Mouse (Mus musculus) kidney, adult 2 months (tissue): Measurements from ENCODE around the gene Gnat2. TPM values are rescaled to one million over a fixed set of nuclear protein-coding genes. Genes with fewer than 3 reads are reported as not detected.
A peak's percentile ranks its signal among the peaks of the same experiment; 100 is the strongest.

ENCODE experiments used
- DNase-seq: peaks from one replicate; pipeline ENCODE4 v3.0.0; 2021
- H3K27ac ChIP-seq: fragments of 200-500 bp; 2 replicates; pipeline ENCODE4 v1.5.1; 2012; ENCODE audit warnings: low read depth, low read length, control low read depth, inconsistent platforms; ENCODE audit not compliant: insufficient read depth
- H3K27me3 ChIP-seq: fragments of 200-500 bp; replicated peaks from 2 replicates; pipeline ENCODE4 v1.6.1; 2012; ENCODE audit warnings: mild to moderate bottlenecking, moderate library complexity, low read length, inconsistent platforms; ENCODE audit not compliant: control insufficient read depth, insufficient read depth
- H3K36me3 ChIP-seq: fragments of 200-500 bp; 2 replicates; pipeline ENCODE4 v1.6.1; 2012; ENCODE audit warnings: mild to moderate bottlenecking, moderate library complexity, low read length, inconsistent platforms; ENCODE audit not compliant: control insufficient read depth, insufficient read depth
- H3K4me1 ChIP-seq: fragments of 200-500 bp; 2 replicates; pipeline ENCODE4 v1.6.1; 2011; ENCODE audit warnings: low read length; ENCODE audit not compliant: control insufficient read depth, insufficient read depth
- H3K4me3 ChIP-seq: fragments of 200-500 bp; 2 replicates; pipeline ENCODE4 v1.5.1; 2011; ENCODE audit warnings: mild to moderate bottlenecking, low read depth, low read length, control low read depth; ENCODE audit not compliant: insufficient read depth
- CTCF ChIP-seq: fragments of 200-500 bp; conservative IDR thresholded peaks from 2 replicates; pipeline ENCODE4 v1.5.1; 2011; ENCODE audit warnings: low read depth, mild to moderate bottlenecking, control low read depth, low read length, moderate library complexity, mixed read lengths; ENCODE audit not compliant: insufficient read depth, insufficient read length
- POLR2A ChIP-seq: fragments of 200-500 bp; IDR thresholded peaks from one replicate; pipeline ENCODE4 v1.6.1; 2011; ENCODE audit warnings: low read depth, low read length, control low read depth
- WGBS: fragments of 180-500 bp; shearing (Covaris S2); methylation state at CpG from one replicate; pipeline ENCODE4 v1.1.7; 2018; 5-methylcytosine and 5-hydroxymethylcytosine counted together
- polyA plus RNA-seq: library from polyadenylated mRNA; depleted of rRNA; stranded (reverse); fragments of >200 nt; gene quantifications from 2 replicates; pipeline ENCODE4 v1.2.3, GENCODE M21; 2012

Gnat2 gene
- polyA plus RNA-seq, 1 experiment: 0.61 TPM

DNA sequence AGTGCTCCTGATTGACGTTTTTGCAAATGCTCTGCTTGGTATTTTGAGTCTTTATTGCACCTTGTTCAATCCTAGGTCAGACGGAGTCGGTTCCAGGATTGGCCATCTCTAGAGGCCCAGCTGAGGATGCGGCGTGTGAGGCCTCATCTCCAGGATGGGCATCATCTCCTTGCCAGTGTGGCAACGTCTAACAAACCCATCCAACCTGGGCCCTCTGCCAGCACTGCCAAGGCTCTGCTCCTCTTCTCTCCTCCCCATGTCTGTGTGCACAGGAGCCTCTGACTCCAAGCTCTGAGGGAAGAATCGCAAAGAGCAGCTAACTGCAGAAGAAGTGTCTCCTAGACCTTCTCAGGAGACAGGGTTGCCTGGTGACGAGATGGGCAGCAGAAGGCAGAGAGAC is 29.9 kb upstream of the Gnat2 start:
- WGBS: 80% methylated on average over 8 of the region's 8 CpGs
- no peak for DNase-seq
- no peaks in the 10 kb centered on the region for H3K36me3 ChIP-seq
- no peak overlapping the region for H3K27ac ChIP-seq
- H3K27me3 ChIP-seq: no peaks in the 10 kb centered on the region
- H3K4me3 ChIP-seq: no peak overlapping the region
- no peak for TF ChIP-seq POLR2A
- no peak for TF ChIP-seq CTCF
- no peaks in the 10 kb centered on the region; the same call in 1 of the 2 replicates for H3K4me1 ChIP-seq

GRCm38 (mm10) chr3:108064672-108065071 is 27.9 kb upstream of the Gnat2 start:
- no peak for TF ChIP-seq CTCF
- TF ChIP-seq POLR2A: no peak
- peaks cover 3% of the 10 kb centered on the region; the same call in 1 of the 2 replicates for H3K4me1 ChIP-seq
- no peak overlapping the region for H3K27ac ChIP-seq
- no peak overlapping the region for H3K4me3 ChIP-seq
- WGBS: 46% methylated on average over 4 of the region's 4 CpGs
- no peaks in the 10 kb centered on the region for H3K27me3 ChIP-seq
- H3K36me3 ChIP-seq: no peaks in the 10 kb centered on the region
- DNase-seq: no peak

GRCm38 (mm10) chr3:108065551-108065950 is 27.0 kb upstream of the Gnat2 start:
- DNase-seq: no peak
- 83% methylated on average over 9 of the region's 9 CpGs for WGBS
- no peak for TF ChIP-seq CTCF
- TF ChIP-seq POLR2A: no peak
- Histone ChIP-seq H3K27me3 (no peaks in the 10 kb centered on the region), H3K27ac (no peak overlapping the region), H3K4me3 (no peak overlapping the region), H3K36me3 (no peaks in the 10 kb centered on the region), H3K4me1 (peaks cover 3% of the 10 kb centered on the region; the same call in 1 of the 2 replicates)

DNA sequence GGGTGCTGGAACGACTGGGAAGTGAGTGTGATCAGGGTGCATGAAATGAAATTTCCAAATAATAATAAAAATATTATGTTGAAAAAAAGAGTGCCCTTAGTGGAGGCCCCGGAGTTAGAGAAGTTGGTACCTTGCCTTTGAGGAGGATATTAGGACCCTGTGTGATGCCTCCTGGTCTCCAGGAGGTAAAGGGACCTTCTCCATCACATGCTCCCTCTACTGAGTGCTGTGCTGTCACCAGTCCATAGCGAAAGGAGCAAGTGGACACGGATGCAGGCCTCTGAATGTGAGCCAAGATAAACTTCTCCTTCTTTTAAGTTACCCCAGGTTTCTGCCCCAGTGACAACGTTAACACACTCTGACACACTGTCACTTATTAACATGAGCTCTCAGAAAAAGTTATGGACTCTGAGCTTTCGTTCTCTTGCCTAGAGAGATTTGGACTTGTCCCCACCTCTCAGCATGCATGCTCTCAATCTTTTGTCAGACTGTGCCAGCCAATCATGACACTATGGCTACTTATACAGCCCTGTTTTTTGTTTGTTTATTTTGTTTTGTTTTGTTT is 25.1 kb upstream of the Gnat2 start:
- peak overlapping the region; percentile 30; the same call in 1 of the 2 replicates for H3K27ac ChIP-seq
- no peaks in the 10 kb centered on the region for H3K27me3 ChIP-seq
- peak; percentile 92 for DNase-seq
- H3K36me3 ChIP-seq: no peaks in the 10 kb centered on the region
- 29% methylated on average over 6 of the region's 6 CpGs for WGBS
- no peak for TF ChIP-seq CTCF
- no peak overlapping the region for H3K4me3 ChIP-seq
- peaks cover 3% of the 10 kb centered on the region; the same call in 1 of the 2 replicates for H3K4me1 ChIP-seq

DNA sequence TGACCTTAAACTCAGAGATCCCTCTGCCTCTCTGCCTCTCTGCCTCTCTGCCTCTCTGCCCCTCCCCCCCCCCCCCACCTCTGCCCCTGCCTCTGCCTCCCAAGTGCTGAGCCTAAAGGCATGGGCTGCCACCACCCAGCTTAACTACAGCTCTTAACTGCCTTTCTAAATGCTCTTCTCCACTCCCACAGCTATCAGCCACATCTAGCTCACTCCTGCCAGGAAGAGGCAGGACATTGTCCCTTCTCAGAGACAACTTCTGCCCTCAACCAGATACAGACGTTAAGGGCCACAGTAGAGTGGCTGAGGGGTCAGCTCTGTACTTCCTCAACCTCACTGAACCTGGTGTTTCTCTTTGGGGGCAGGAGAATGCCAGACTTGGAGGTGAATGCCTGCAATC is 23.8 kb upstream of the Gnat2 start:
- TF ChIP-seq CTCF: no peak
- TF ChIP-seq POLR2A: no peak
- H3K36me3 ChIP-seq: no peaks in the 10 kb centered on the region
- H3K4me3 ChIP-seq: 0 out of 2 replicates have a peak overlapping the region, but pooled peaks have one; percentile 5
- peaks cover 3% of the 10 kb centered on the region; the same call in 1 of the 2 replicates for H3K4me1 ChIP-seq
- H3K27me3 ChIP-seq: no peaks in the 10 kb centered on the region
- peak overlapping the region; percentile 58 for H3K27ac ChIP-seq
- peak; percentile 23 for DNase-seq
- WGBS: 10% methylated on average over 1 of the region's 1 CpGs

GRCm38 (mm10) chr3:108069231-108069870 is 23.2 kb upstream of the Gnat2 start:
- WGBS: 49% methylated on average over 13 of the region's 13 CpGs
- peak; percentile 86 for DNase-seq
- Histone ChIP-seq H3K36me3 (no peaks in the 10 kb centered on the region), H3K27ac (peak overlapping the region; percentile 58), H3K4me1 (peaks cover 3% of the 10 kb centered on the region; the same call in 1 of the 2 replicates), H3K4me3 (peak overlapping the region; percentile 12; the same call in 1 of the 2 replicates), H3K27me3 (no peaks in the 10 kb centered on the region)
- TF ChIP-seq POLR2A (peak; percentile 65), CTCF (no peak)

GRCm38 (mm10) chr3:108070295-108071293 is 22.0 kb upstream of the Gnat2 start:
- no peaks in the 10 kb centered on the region for H3K36me3 ChIP-seq
- DNase-seq: peak; percentile 92
- peak; percentile 85 for TF ChIP-seq CTCF
- TF ChIP-seq POLR2A: no peak
- H3K27ac ChIP-seq: peak overlapping the region; percentile 67
- no peaks in the 10 kb centered on the region for H3K27me3 ChIP-seq
- H3K4me1 ChIP-seq: peaks cover 3% of the 10 kb centered on the region; the same call in 1 of the 2 replicates
- H3K4me3 ChIP-seq: no peak overlapping the region
- WGBS: 59% methylated on average over 10 of the region's 10 CpGs
